Mouse (Mus musculus) C2C12 (cell line): Measurements from ENCODE around the gene Grhl3. TPM values are rescaled to one million over a fixed set of nuclear protein-coding genes. Genes with fewer than 3 reads are reported as not detected.

Experiments
- H3K27me3 ChIP-seq: one replicate; pipeline ENCODE4 v1.6.1; 2011; ENCODE audit not compliant: control insufficient read depth, insufficient read depth, insufficient read length
- H3K36me3 ChIP-seq: one replicate; pipeline ENCODE4 v1.6.1; 2011; ENCODE audit not compliant: control insufficient read depth, insufficient read depth
- H3K4me3 ChIP-seq: one replicate; pipeline ENCODE4 v1.5.1; 2011; ENCODE audit warnings: mild to moderate bottlenecking, control low read depth; ENCODE audit not compliant: poor library complexity, insufficient read depth, severe bottlenecking
- H3K79me2 ChIP-seq: one replicate; pipeline ENCODE4 v1.6.1; 2011; ENCODE audit not compliant: control insufficient read depth, insufficient read depth
- H3K79me3 ChIP-seq: one replicate; pipeline ENCODE4 v1.6.1; 2011; ENCODE audit warnings: low read depth, control low read depth
- H3ac ChIP-seq: one replicate; pipeline ENCODE3; 2011; ENCODE audit warnings: low read depth; ENCODE audit not compliant: control insufficient read depth, insufficient read length
- CEBPB ChIP-seq: IDR thresholded peaks from one replicate; pipeline ENCODE4 v1.6.1; 2011; ENCODE audit warnings: low read depth, mild to moderate bottlenecking, control low read depth, moderate library complexity
- CTCF ChIP-seq: IDR thresholded peaks from one replicate; pipeline ENCODE4 v1.5.1; 2011; ENCODE audit not compliant: control insufficient read depth, insufficient read depth, insufficient read length
- FOSL1 ChIP-seq: IDR thresholded peaks from one replicate; pipeline ENCODE4 v1.8.0; 2011; ENCODE audit warnings: mild to moderate bottlenecking, low read length; ENCODE audit not compliant: poor library complexity, insufficient read depth, severe bottlenecking
- MAX ChIP-seq: IDR thresholded peaks from one replicate; pipeline ENCODE4 v1.6.1; 2011; ENCODE audit warnings: mild to moderate bottlenecking, control low read depth
- MYOD1 ChIP-seq: IDR thresholded peaks from one replicate; pipeline ENCODE4 v1.6.1; 2011; ENCODE audit warnings: low read depth; ENCODE audit not compliant: control insufficient read depth, insufficient read length
- MYOG ChIP-seq: IDR thresholded peaks from one replicate; pipeline ENCODE4 v1.6.1; 2011; ENCODE audit not compliant: control insufficient read depth, insufficient read length; ENCODE audit errors: extremely low read depth
- USF1 ChIP-seq: IDR thresholded peaks from one replicate; pipeline ENCODE4 v1.6.1; 2011; ENCODE audit warnings: low read depth, mild to moderate bottlenecking, control low read depth, moderate library complexity
- polyA plus RNA-seq: library from polyadenylated mRNA; unstranded; fragments of >200 nt; fragmentation: generic; extraction: Trizol; gene quantifications from one replicate; pipeline ENCODE4 v1.2.1, GENCODE M21; 2012; ENCODE audit warnings: missing spikeins

Grhl3 gene
- polyA plus RNA-seq, 1 experiment, result 0.49 TPM

DNA sequence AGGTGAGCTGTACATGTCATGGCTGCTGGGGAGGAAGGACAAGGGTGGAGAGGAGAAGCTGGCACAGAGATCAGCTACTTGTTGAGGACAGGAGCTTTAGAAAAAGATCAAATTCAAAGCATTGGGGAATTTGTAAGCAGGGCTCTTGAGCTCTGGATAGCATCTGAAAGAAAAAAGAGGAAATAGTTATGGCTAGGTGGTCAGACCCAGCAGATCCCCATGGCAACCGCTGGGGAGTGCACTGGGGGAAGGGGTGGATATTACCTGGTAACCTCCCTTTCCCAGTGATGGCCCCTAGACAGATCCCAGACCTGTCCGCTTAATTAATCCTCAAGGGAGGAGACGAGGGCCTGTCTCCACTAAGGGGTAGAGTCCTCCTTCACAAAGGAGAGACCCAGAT is 73.6 kb downstream of the Grhl3 start:
- no peaks in the 10 kb centered on the region for H3K79me3 ChIP-seq
- H3K27me3 ChIP-seq, result no peaks in the 10 kb centered on the region
- no peaks in the 10 kb centered on the region for H3K36me3 ChIP-seq
- no peaks in the 10 kb centered on the region for H3K79me2 ChIP-seq
- TF ChIP-seq MYOG (no peak), MAX (no peak), USF1 (no peak), CTCF (no peak), CEBPB (no peak), FOSL1 (no peak), MYOD1 (no peak)
- H3ac ChIP-seq, result no peak overlapping the region
- H3K4me3 ChIP-seq, result no peak overlapping the region

DNA sequence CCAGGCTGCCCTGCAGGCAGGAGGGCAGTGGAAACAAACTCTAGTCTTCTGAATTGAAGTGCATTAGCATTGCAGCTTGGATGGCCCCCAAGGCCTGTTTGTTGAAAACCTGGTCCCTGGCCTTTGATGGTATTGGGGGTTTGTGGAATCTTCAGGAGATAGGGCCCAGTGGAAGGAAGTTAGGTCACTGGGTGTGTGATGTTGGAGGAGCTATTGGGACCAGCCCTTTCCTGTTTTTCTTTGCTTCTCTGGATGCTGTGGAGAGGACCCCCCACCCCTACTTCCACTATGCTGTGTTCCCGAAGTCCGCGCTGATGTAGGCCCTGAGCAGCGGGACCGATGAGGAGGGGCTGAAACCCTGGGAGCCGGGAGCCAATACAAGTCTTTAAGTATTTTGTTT is 75.3 kb downstream of the Grhl3 start:
- no peaks in the 10 kb centered on the region for H3K27me3 ChIP-seq
- H3K36me3 ChIP-seq, result no peaks in the 10 kb centered on the region
- no peaks in the 10 kb centered on the region for H3K79me3 ChIP-seq
- H3ac ChIP-seq, result no peak overlapping the region
- H3K4me3 ChIP-seq, result no peak overlapping the region
- no peaks in the 10 kb centered on the region for H3K79me2 ChIP-seq
- no peak for TF ChIP-seq CTCF
- TF ChIP-seq USF1, result no peak
- TF ChIP-seq MAX, result no peak
- no peak for TF ChIP-seq MYOD1
- TF ChIP-seq CEBPB, result no peak
- no peak for TF ChIP-seq FOSL1
- no peak for TF ChIP-seq MYOG

GRCm38 (mm10) chr4:135495810-135496209 is 77.6 kb downstream of the Grhl3 start:
- TF ChIP-seq CEBPB (no peak), MYOG (no peak), MAX (no peak), FOSL1 (no peak), CTCF (no peak), USF1 (no peak), MYOD1 (no peak)
- Histone ChIP-seq H3ac (no peak overlapping the region), H3K79me2 (no peaks in the 10 kb centered on the region), H3K36me3 (no peaks in the 10 kb centered on the region), H3K79me3 (no peaks in the 10 kb centered on the region), H3K27me3 (peaks cover 3% of the 10 kb centered on the region), H3K4me3 (no peak overlapping the region)

DNA sequence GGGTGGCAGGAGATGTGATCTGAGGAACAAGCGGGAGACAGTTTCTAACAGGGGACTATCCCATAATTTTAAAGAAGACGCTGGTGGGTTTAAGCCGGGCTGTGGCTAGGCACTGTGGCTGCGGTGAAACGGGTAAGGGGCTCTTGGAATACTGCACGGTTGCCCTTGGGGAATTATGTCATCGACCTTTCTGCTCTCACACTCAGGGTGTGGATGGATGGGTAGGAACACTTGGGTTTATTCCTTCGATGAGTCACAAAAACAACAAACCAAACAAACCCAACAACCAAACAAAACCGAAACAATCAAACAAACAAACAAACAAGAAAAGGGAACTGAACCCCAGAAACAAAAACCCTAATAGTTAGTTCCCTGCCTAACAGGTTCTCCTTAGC is 78.0 kb downstream of the Grhl3 start:
- Histone ChIP-seq H3K27me3 (peaks cover 5% of the 10 kb centered on the region), H3K79me2 (no peaks in the 10 kb centered on the region), H3K36me3 (no peaks in the 10 kb centered on the region), H3K4me3 (no peak overlapping the region), H3K79me3 (no peaks in the 10 kb centered on the region), H3ac (no peak overlapping the region)
- TF ChIP-seq MAX, result no peak
- TF ChIP-seq FOSL1, result no peak
- no peak for TF ChIP-seq USF1
- TF ChIP-seq CTCF, result no peak
- no peak for TF ChIP-seq MYOG
- TF ChIP-seq CEBPB, result no peak
- TF ChIP-seq MYOD1, result no peak

- TF ChIP-seq CEBPB (no peak), MYOG (no peak), MYOD1 (no peak), MAX (no peak)
- H3K79me3 ChIP-seq, result no peaks in the 10 kb centered on the region
- no peaks in the 10 kb centered on the region for H3K79me2 ChIP-seq
- peaks cover 5% of the 10 kb centered on the region for H3K27me3 ChIP-seq
- peak within 1 kb of the TSS; percentile 34 for H3K4me3 ChIP-seq
- no peaks in the 10 kb centered on the region for H3K36me3 ChIP-seq
- H3ac ChIP-seq, result peak within 1 kb of the TSS; percentile 44
Measured at GRCm38 (mm10) chr4:135494521-135495396, 78.7 kb downstream of the Grhl3 start, which contains the start of the genes Stpg1 and Nipal3. Gene Stpg1, plus strand, starts transcription at chr4:135494790. Gene Nipal3, minus strand, starts transcription at chr4:135495038.
